Comparison of ENCODE assay signal across 10 mouse cellular contexts in genomic region chr3:57619718-57620117, GRCm38 (mm10). TPM values are rescaled to one million over a fixed set of nuclear protein-coding genes. Genes with fewer than 3 reads are reported as not detected.
DNase-seq lines count a peak whose midpoint lies in the region; ATAC-seq and TF ChIP-seq lines count a peak whose summit lies in the region.
"Had no signal": no experiment of that assay in that cellular context is flagged by ENCODE, and none has a peak within 500 bp of the region (broad histone marks: within the 10 kb centered on the region; RNA-seq: fewer than 3 reads in every experiment).

No protein-coding gene starts in this region.

- no peaks in the 10 kb centered on the region for H3K4me1 ChIP-seq in hindbrain, postnatal 0 days (ENCODE audit: insufficient read depth, low read length)
- no peaks in the 10 kb centered on the region for H3K4me1 ChIP-seq in hindbrain, embryonic 13.5 days (replicated peaks)
- H3K4me1 ChIP-seq in cortical plate, adult 2 months (ENCODE audit: control insufficient read depth, insufficient read depth, low read length): no peaks in the 10 kb centered on the region
- no peaks in the 10 kb centered on the region for H3K4me1 ChIP-seq in stomach, postnatal 0 days (replicated peaks; ENCODE audit: control insufficient read depth, insufficient read depth)
- H3K4me1 ChIP-seq: forebrain, embryonic 10.5 days had no signal

- peak; percentile 48 for TF ChIP-seq CTCF in hindbrain, postnatal 0 days (IDR thresholded peaks at IDR 0.05; ENCODE audit: low read depth)
- TF ChIP-seq CTCF in cortical plate, adult 2 months (IDR thresholded peaks at IDR 0.05; ENCODE audit: extremely low read depth, insufficient read depth, low read length): peak; percentile 28; the same call in 1 of the 2 replicates
- peak; percentile 59 for TF ChIP-seq CTCF in stomach, postnatal 0 days (IDR thresholded peaks at IDR 0.05; ENCODE audit: low read depth)

- H3K36me3 ChIP-seq in hindbrain, postnatal 0 days (ENCODE audit: insufficient read depth, low read length): no peaks in the 10 kb centered on the region
- no peaks in the 10 kb centered on the region for H3K36me3 ChIP-seq in hindbrain, embryonic 13.5 days
- H3K36me3 ChIP-seq in stomach, postnatal 0 days (ENCODE audit: control insufficient read depth, insufficient read depth, low read length): no peaks in the 10 kb centered on the region
- H3K36me3 ChIP-seq: forebrain, embryonic 10.5 days had no signal

- H3K4me3 ChIP-seq in hindbrain, postnatal 0 days (ENCODE audit: low read length): no peak overlapping the region
- H3K4me3 ChIP-seq in hindbrain, embryonic 13.5 days: no peak overlapping the region
- H3K4me3 ChIP-seq in cortical plate, adult 2 months (ENCODE audit: insufficient read depth, low read length): no peak overlapping the region
- no peak overlapping the region for H3K4me3 ChIP-seq in stomach, postnatal 0 days (ENCODE audit: low read depth, low read length)
- H3K4me3 ChIP-seq: forebrain, embryonic 10.5 days had no signal

- H3K4me2 ChIP-seq in hindbrain, postnatal 0 days (ENCODE audit: low read depth, low read length): no peak overlapping the region
- H3K4me2 ChIP-seq in hindbrain, embryonic 13.5 days: no peak overlapping the region
- H3K4me2 ChIP-seq in stomach, postnatal 0 days (replicated peaks; ENCODE audit: low read depth): no peak overlapping the region

- H3K27ac ChIP-seq in hindbrain, postnatal 0 days: no peak overlapping the region
- H3K27ac ChIP-seq in hindbrain, embryonic 13.5 days: no peak overlapping the region
- H3K27ac ChIP-seq in cortical plate, adult 2 months (ENCODE audit: insufficient read depth, low read length): no peak overlapping the region
- H3K27ac ChIP-seq in stomach, postnatal 0 days (replicated peaks): no peak overlapping the region
- H3K27ac ChIP-seq: forebrain, embryonic 10.5 days had no signal

- TF ChIP-seq EP300 in stomach, postnatal 0 days (optimal IDR thresholded peaks at IDR 0.05): no peak

- WGBS in hindbrain, postnatal 0 days: 73% methylated on average over 4 of the region's 4 CpGs
- 79% methylated on average over 4 of the region's 4 CpGs for WGBS in hindbrain, embryonic 13.5 days
- 64% methylated on average over 4 of the region's 4 CpGs for WGBS in stomach, postnatal 0 days

- DNase-seq in hindbrain, postnatal 0 days (ENCODE audit: low spot score): peak; percentile 5
- peak; percentile 42 for DNase-seq in testis, postnatal 10 days (ENCODE audit: low spot score)
- DNase-seq in testis, postnatal 14 days (ENCODE audit: low spot score): no peak
- no peak for DNase-seq in stomach, postnatal 0 days (ENCODE audit: low spot score)
- DNase-seq in T-cell, adult 2 months (ENCODE audit: low spot score): no peak
- no peak for DNase-seq in spleen, adult 12 weeks (ENCODE audit: low spot score)
- DNase-seq: cerebellum, adult 2 months had no signal

- ATAC-seq in hindbrain, postnatal 0 days: no peak
- ATAC-seq in hindbrain, embryonic 13.5 days (ENCODE audit: low FRiP score): no peak
- ATAC-seq in stomach, postnatal 0 days (ENCODE audit: low FRiP score, low TSS enrichment): no peak

- TF ChIP-seq POLR2A in cortical plate, adult 2 months (IDR thresholded peaks at IDR 0.05; ENCODE audit: extremely low read depth, insufficient read depth, low read length): no peak

- H3K9me3 ChIP-seq in hindbrain, postnatal 0 days (ENCODE audit: low read length): no peaks in the 10 kb centered on the region
- H3K9me3 ChIP-seq in hindbrain, embryonic 13.5 days: no peaks in the 10 kb centered on the region
- no peaks in the 10 kb centered on the region for H3K9me3 ChIP-seq in stomach, postnatal 0 days (ENCODE audit: control insufficient read depth, low read length)
- H3K9me3 ChIP-seq: forebrain, embryonic 10.5 days had no signal

- no peaks in the 10 kb centered on the region for H3K27me3 ChIP-seq in hindbrain, postnatal 0 days (ENCODE audit: insufficient read depth, low read length)
- H3K27me3 ChIP-seq in hindbrain, embryonic 13.5 days: no peaks in the 10 kb centered on the region
- H3K27me3 ChIP-seq in stomach, postnatal 0 days (ENCODE audit: control insufficient read depth, insufficient read depth, low read length): no peaks in the 10 kb centered on the region

- no peak overlapping the region for H3K9ac ChIP-seq in hindbrain, postnatal 0 days (replicated peaks; ENCODE audit: low read length)
- no peak overlapping the region for H3K9ac ChIP-seq in hindbrain, embryonic 13.5 days
- no peak overlapping the region for H3K9ac ChIP-seq in stomach, postnatal 0 days (ENCODE audit: low read length)

RNA-seq across cellular contexts. Expression of gene Commd2, which starts 31.8 kb away (rescaled TPM):
- 18.3 and 18.5 TPM in 2 replicates for total RNA-seq in hindbrain, postnatal 0 days (2014; rRNA removed)
- polyA plus RNA-seq in hindbrain, postnatal 0 days (2015; fragmentation: Nextera tagmentation; extraction: Ambion mirVana): 77.9 and 82.8 TPM in 2 replicates
- polyA plus RNA-seq in hindbrain, embryonic 13.5 days (2015; fragmentation: Nextera tagmentation; extraction: Ambion mirVana): 77.0 and 82.4 TPM in 2 replicates
- polyA plus RNA-seq in cortical plate, adult 2 months (2012; rRNA removed): 26.1 and 26.9 TPM in 2 replicates
- 71.6 and 79.2 TPM in 2 replicates for polyA plus RNA-seq in stomach, postnatal 0 days (2015; fragmentation: Nextera tagmentation; extraction: Ambion mirVana)

RNA-seq across cellular contexts. Expression of gene Wwtr1, which starts 44.0 kb away (rescaled TPM):
- total RNA-seq in hindbrain, postnatal 0 days (2014; rRNA removed): 33.1 and 34.1 TPM in 2 replicates
- polyA plus RNA-seq in hindbrain, postnatal 0 days (2015; fragmentation: Nextera tagmentation; extraction: Ambion mirVana): 10.3 and 11.1 TPM in 2 replicates
- 9.6 and 9.9 TPM in 2 replicates for polyA plus RNA-seq in hindbrain, embryonic 13.5 days (2015; fragmentation: Nextera tagmentation; extraction: Ambion mirVana)
- polyA plus RNA-seq in cortical plate, adult 2 months (2012; rRNA removed): 11.0 and 11.6 TPM in 2 replicates
- 20.7 and 21.0 TPM in 2 replicates for polyA plus RNA-seq in stomach, postnatal 0 days (2015; fragmentation: Nextera tagmentation; extraction: Ambion mirVana)

Comparison
In these comparisons a context has a peak if more than half of its experiments do, and no peak if none do; other contexts are left out.
1. DNase-seq: peak in hindbrain, postnatal 0 days (single experiment) and testis, postnatal 10 days (single experiment); none in testis, postnatal 14 days (single experiment), stomach, postnatal 0 days (single experiment), T-cell, adult 2 months (single experiment) and spleen, adult 12 weeks (single experiment).
2. Peak in every context shown above with its lines, with median percentiles within 50 percentile points of each other: CTCF ChIP-seq.